Mouse (Mus musculus) spleen, adult 2 months (tissue): ENCODE measurements around the gene Fam13a.

Source experiments
- CTCF ChIP-seq: fragments of 200-500 bp; IDR thresholded peaks from 2 replicates; pipeline ENCODE4 v1.5.1; 2011; ENCODE audit warnings: mild to moderate bottlenecking, inconsistent platforms; ENCODE audit not compliant: insufficient read depth, insufficient read length, insufficient replicate concordance; ENCODE audit errors: extremely low read depth
- POLR2A ChIP-seq: fragments of 200-500 bp; IDR thresholded peaks from 2 replicates; pipeline ENCODE4 v1.6.1; 2011; ENCODE audit warnings: low read depth, low read length, inconsistent platforms

GRCm38 (mm10) chr6:58962691-58963090 lies 61.7 kb downstream of the Fam13a start:
- no peak for TF ChIP-seq CTCF
- no peak for TF ChIP-seq POLR2A
